Mouse (Mus musculus): Measurements from ENCODE around the gene Slc6a19. TPM values are rescaled to one million over a fixed set of nuclear protein-coding genes. Genes with fewer than 3 reads are reported as not detected.

Gene Slc6a19
- 0.23 and 0.68 TPM in 2 replicates for polyA plus RNA-seq (2015; fragmentation: Nextera tagmentation; extraction: Ambion mirVana)

GRCm38 (mm10) chr13:73704694-73705325, at the start of gene Slc6a19:
TSS of gene Slc6a19 (minus strand) at chr13:73704865.

GRCm38 (mm10) chr13:73732742-73733700, 28.4 kb upstream of the Slc6a19 start, which contains the start of gene Slc12a7:
TSS of gene Slc12a7 (plus strand) at chr13:73733094.

GRCm38 (mm10) chr13:73677853-73678252, 26.8 kb downstream of the Slc6a19 start, which contains the start of gene Slc6a18:
TSS of gene Slc6a18 (minus strand) at chr13:73678023.

Other genes with a start within 250 kb of the Slc6a19 start
- gene Lpcat1, start 237.7 kb downstream of the Slc6a19 start, polyA plus RNA-seq (2015; fragmentation: Nextera tagmentation; extraction: Ambion mirVana): 70.0 and 73.0 TPM in 2 replicates
- 0.17 TPM in 2 replicates for gene Slc6a3, start 168.1 kb downstream of the Slc6a19 start, polyA plus RNA-seq (2015; fragmentation: Nextera tagmentation; extraction: Ambion mirVana)
- 131 and 144 TPM in 2 replicates for gene Clptm1l, start 100.9 kb downstream of the Slc6a19 start, polyA plus RNA-seq (2015; fragmentation: Nextera tagmentation; extraction: Ambion mirVana)
- gene Tert, start 78.0 kb downstream of the Slc6a19 start, polyA plus RNA-seq (2015; fragmentation: Nextera tagmentation; extraction: Ambion mirVana): 3.0 and 4.0 TPM in 2 replicates
- not detected in 2 replicates for gene Slc6a18, start 26.8 kb downstream of the Slc6a19 start, polyA plus RNA-seq (2015; fragmentation: Nextera tagmentation; extraction: Ambion mirVana)
- 4.2 and 5.3 TPM in 2 replicates for gene Slc12a7, start 28.2 kb upstream of the Slc6a19 start, polyA plus RNA-seq (2015; fragmentation: Nextera tagmentation; extraction: Ambion mirVana)
- 11.9 and 13.5 TPM in 2 replicates for gene Nkd2, start 142.8 kb upstream of the Slc6a19 start, polyA plus RNA-seq (2015; fragmentation: Nextera tagmentation; extraction: Ambion mirVana)
- gene Trip13, start 232.9 kb upstream of the Slc6a19 start, polyA plus RNA-seq (2015; fragmentation: Nextera tagmentation; extraction: Ambion mirVana): 6.3 and 7.0 TPM in 2 replicates
- 57.7 and 58.0 TPM in 2 replicates for gene Brd9, start 232.9 kb upstream of the Slc6a19 start, polyA plus RNA-seq (2015; fragmentation: Nextera tagmentation; extraction: Ambion mirVana)

Measured in neural tube, postnatal 0 days (tissue).